ENCODE assay signal across 11 mouse cellular contexts in genomic region chr8:80952235-80952915, GRCm38 (mm10).
A peak's percentile ranks its signal among the peaks of the same experiment; 100 is the strongest.
DNase-seq lines count a peak whose midpoint lies in the region; ATAC-seq and TF ChIP-seq lines count a peak whose summit lies in the region.
"Had no signal": no experiment of that assay in that cellular context is flagged by ENCODE, and none has a peak within 500 bp of the region (broad histone marks: within the 10 kb centered on the region; RNA-seq: fewer than 3 reads in every experiment).

No protein-coding gene starts in this region.

- no peak for DNase-seq in hindbrain, embryonic 10.5 days (ENCODE audit: low spot score)
- DNase-seq in liver, postnatal 0 days, result no peak
- no peak for DNase-seq in frontal cortex, postnatal 36 days (ENCODE audit: low spot score in 2 of 2)
- DNase-seq: right cerebral cortex, adult 18-20 months had no signal

- H3K4me2 ChIP-seq in hindbrain, embryonic 12.5 days (replicated peaks), result no peak overlapping the region
- H3K4me2 ChIP-seq in liver, postnatal 0 days (ENCODE audit: low read depth, low read length), result no peak overlapping the region
- H3K4me2 ChIP-seq: heart, embryonic 13.5 days; midbrain, embryonic 12.5 days had no signal

- no peak overlapping the region for H3K4me3 ChIP-seq in hindbrain, embryonic 12.5 days
- H3K4me3 ChIP-seq in hindbrain, embryonic 10.5 days, result no peak overlapping the region
- H3K4me3 ChIP-seq in bone marrow macrophage, adult 2 months (ENCODE audit: insufficient read depth, low read length), result peak overlapping the region; percentile 2; the same call in 1 of the 2 replicates
- no peak overlapping the region for H3K4me3 ChIP-seq in liver, postnatal 0 days (ENCODE audit: low read depth, low read length)
- H3K4me3 ChIP-seq: heart, embryonic 13.5 days; midbrain, embryonic 12.5 days had no signal

- TF ChIP-seq CTCF in bone marrow macrophage, adult 2 months (IDR thresholded peaks at IDR 0.05; ENCODE audit: low read depth, low read length), result no peak
- TF ChIP-seq CTCF in liver, postnatal 0 days (IDR thresholded peaks at IDR 0.05; ENCODE audit: low read depth), result no peak

- TF ChIP-seq POLR2A in bone marrow macrophage, adult 2 months (IDR thresholded peaks at IDR 0.05; ENCODE audit: borderline replicate concordance, low read depth, low read length), result no peak

- no peak overlapping the region for H3K9ac ChIP-seq in hindbrain, embryonic 12.5 days
- H3K9ac ChIP-seq in liver, postnatal 0 days (replicated peaks), result no peak overlapping the region
- H3K9ac ChIP-seq: heart, embryonic 13.5 days; midbrain, embryonic 12.5 days had no signal

- 53% methylated on average over 6 of the region's 6 CpGs for WGBS in hindbrain, embryonic 12.5 days
- 66% methylated on average over 6 of the region's 6 CpGs for WGBS in hindbrain, embryonic 10.5 days
- 29% methylated on average over 6 of the region's 6 CpGs for WGBS in liver, postnatal 0 days (ENCODE audit: insufficient replicate concordance)

- no peaks in the 10 kb centered on the region for H3K36me3 ChIP-seq in hindbrain, embryonic 12.5 days
- H3K36me3 ChIP-seq in hindbrain, embryonic 10.5 days, result no peaks in the 10 kb centered on the region
- no peaks in the 10 kb centered on the region for H3K36me3 ChIP-seq in liver, postnatal 0 days (replicated peaks; ENCODE audit: insufficient read depth, low read length)
- H3K36me3 ChIP-seq: midbrain, embryonic 12.5 days had no signal

- no peaks in the 10 kb centered on the region for H3K27me3 ChIP-seq in hindbrain, embryonic 12.5 days
- H3K27me3 ChIP-seq in hindbrain, embryonic 10.5 days (ENCODE audit: insufficient read depth, poor library complexity, severe bottlenecking), result no peaks in the 10 kb centered on the region
- no peaks in the 10 kb centered on the region for H3K27me3 ChIP-seq in liver, postnatal 0 days (ENCODE audit: insufficient read depth, low read length)
- H3K27me3 ChIP-seq: heart, embryonic 13.5 days; midbrain, embryonic 12.5 days; Patski had no signal

- peak; percentile 40; the same call in 1 of the 2 replicates for ATAC-seq in hindbrain, embryonic 12.5 days (ENCODE audit: low FRiP score)
- ATAC-seq in granulocyte monocyte progenitor cell, adult 5-6 weeks (replicated peaks; ENCODE audit: poor library complexity, severe bottlenecking), result peak; percentile 78
- no peak for ATAC-seq in liver, postnatal 0 days
- ATAC-seq in megakaryocyte-erythroid progenitor cell, adult 5-6 weeks (replicated peaks; ENCODE audit: low FRiP score, low TSS enrichment, poor library complexity, severe bottlenecking), result no peak
- ATAC-seq: Patski had no signal

- peaks cover 8% of the 10 kb centered on the region; the same call in 1 of the 2 replicates for H3K9me3 ChIP-seq in hindbrain, embryonic 12.5 days (replicated peaks)
- H3K9me3 ChIP-seq in hindbrain, embryonic 10.5 days, result peaks cover 19% of the 10 kb centered on the region
- H3K9me3 ChIP-seq in liver, postnatal 0 days (ENCODE audit: low read length), result no peaks in the 10 kb centered on the region

- H3K4me1 ChIP-seq in hindbrain, embryonic 12.5 days, result peaks cover 7% of the 10 kb centered on the region; the same call in 1 of the 2 replicates
- peaks cover 20% of the 10 kb centered on the region for H3K4me1 ChIP-seq in hindbrain, embryonic 10.5 days (replicated peaks)
- H3K4me1 ChIP-seq in bone marrow macrophage, adult 2 months (ENCODE audit: control insufficient read depth, insufficient read depth, low read length), result peaks cover 46% of the 10 kb centered on the region
- peaks cover 6% of the 10 kb centered on the region; the same call in 1 of the 2 replicates for H3K4me1 ChIP-seq in liver, postnatal 0 days (ENCODE audit: insufficient read depth)
- H3K4me1 ChIP-seq: midbrain, embryonic 12.5 days had no signal

- peak; percentile 44 for TF ChIP-seq EP300 in liver, postnatal 0 days (IDR thresholded peaks at IDR 0.05; ENCODE audit: low read depth)

- no peak overlapping the region for H3K27ac ChIP-seq in hindbrain, embryonic 12.5 days
- no peak overlapping the region for H3K27ac ChIP-seq in hindbrain, embryonic 10.5 days
- H3K27ac ChIP-seq in bone marrow macrophage, adult 2 months (ENCODE audit: insufficient read depth, low read depth, low read length), result peak overlapping the region; percentile 91
- H3K27ac ChIP-seq in liver, postnatal 0 days (ENCODE audit: low read depth), result no peak overlapping the region
- H3K27ac ChIP-seq: heart, embryonic 13.5 days; midbrain, embryonic 12.5 days had no signal

Comparison
In these comparisons a context has a peak if more than half of its experiments do, and no peak if none do; other contexts are left out.
1. ATAC-seq: peak in hindbrain, embryonic 12.5 days (single experiment) and granulocyte monocyte progenitor cell, adult 5-6 weeks (single experiment); none in liver, postnatal 0 days (single experiment) and megakaryocyte-erythroid progenitor cell, adult 5-6 weeks (single experiment).